Mouse (Mus musculus): ENCODE results near the gene G6pc.

DNA sequence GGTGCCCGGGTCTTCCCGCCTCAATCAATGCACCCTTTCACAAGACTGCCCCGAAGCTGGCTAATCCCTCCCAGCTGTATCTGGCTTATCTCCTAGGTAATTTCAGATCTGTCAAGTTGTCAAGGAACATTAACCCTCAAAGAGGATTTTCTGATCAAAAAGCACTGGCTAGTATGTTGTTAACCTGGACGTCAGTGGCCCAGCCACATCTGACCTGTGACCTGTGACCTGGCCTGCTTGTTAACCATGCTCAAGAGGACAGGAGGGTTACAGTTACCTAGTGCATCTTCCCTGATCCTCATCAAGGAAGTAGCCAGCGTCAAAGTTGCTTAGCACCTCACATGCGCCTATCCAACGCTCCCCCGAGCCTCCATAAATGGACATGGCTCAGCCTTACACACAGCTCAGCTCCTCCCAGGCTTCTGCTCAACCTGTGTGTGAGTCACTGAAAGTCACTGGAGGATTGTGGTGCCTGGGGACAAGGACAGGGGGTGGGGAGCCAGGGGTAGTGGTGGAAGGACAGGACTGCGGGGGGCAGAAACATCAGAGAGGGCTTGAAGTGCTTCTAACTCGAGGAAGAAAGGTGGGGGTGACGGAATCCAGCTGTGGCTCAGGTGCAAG, 16.2 kb upstream of the G6pc start:
- TF ChIP-seq CHD2 (IDR thresholded peaks at IDR 0.05; ENCODE audit: low read depth, low read length) (no peak), ZNF384 (IDR thresholded peaks at IDR 0.05; ENCODE audit: low read depth, low read length) (no peak)
